Mouse (Mus musculus) heart, postnatal 0 days (tissue): Measurements from ENCODE around the gene Ano2. TPM values are rescaled to one million over a fixed set of nuclear protein-coding genes. Genes with fewer than 3 reads are reported as not detected.

ENCODE experiments used
- ATAC-seq: fragments of 200-750 bp; cut with Nextera tagmentation; 2 replicates; pipeline ENCODE4 v1.8.0; 2017; ENCODE audit warnings: low read depth, moderate number of reproducible peaks, moderate library complexity; ENCODE audit not compliant: insufficient read depth
- DNase-seq: peaks from one replicate; pipeline ENCODE4 v3.0.0-alpha.2; 2016; ENCODE audit warnings: low spot score
- H3K27ac ChIP-seq: fragments of 300-500 bp; sonication (generic); 2 replicates; pipeline ENCODE4 v1.5.1; 2014; ENCODE audit warnings: low read depth, mild to moderate bottlenecking
- H3K27me3 ChIP-seq: fragments of 300-500 bp; sonication (generic); 2 replicates; pipeline ENCODE4 v1.6.1; 2014; ENCODE audit warnings: low read length, mixed read lengths; ENCODE audit not compliant: control insufficient read depth, insufficient read depth
- H3K36me3 ChIP-seq: fragments of 300-500 bp; sonication (generic); replicated peaks from 2 replicates; pipeline ENCODE4 v1.6.1; 2014; ENCODE audit warnings: low read length, mixed read lengths; ENCODE audit not compliant: control insufficient read depth, insufficient read depth
- H3K4me1 ChIP-seq: fragments of 300-500 bp; sonication (generic); 2 replicates; pipeline ENCODE4 v1.6.1; 2014; ENCODE audit warnings: antibody characterized with exemption; ENCODE audit not compliant: control insufficient read depth, insufficient read depth
- H3K4me2 ChIP-seq: fragments of 300-500 bp; sonication (generic); 2 replicates; pipeline ENCODE4 v1.6.1; 2014; ENCODE audit warnings: low read depth, mild to moderate bottlenecking, low read length, moderate library complexity
- H3K4me3 ChIP-seq: fragments of 300-500 bp; sonication (generic); 2 replicates; pipeline ENCODE4 v1.5.1; 2014; ENCODE audit warnings: low read depth, low read length
- H3K9ac ChIP-seq: fragments of 300-500 bp; sonication (generic); replicated peaks from 2 replicates; pipeline ENCODE4 v1.6.1; 2014; ENCODE audit warnings: low read depth, low read length, mixed read lengths
- H3K9me3 ChIP-seq: fragments of 300-500 bp; sonication (generic); replicated peaks from 2 replicates; pipeline ENCODE4 v1.6.1; 2016; ENCODE audit warnings: low read length; ENCODE audit not compliant: control insufficient read depth
- CTCF ChIP-seq: IDR thresholded peaks from 2 replicates; pipeline ENCODE4 v1.5.1; 2016; ENCODE audit warnings: antibody characterized with exemption, control low read depth, low read depth
- EP300 ChIP-seq: IDR thresholded peaks from 2 replicates; pipeline ENCODE4 v1.6.1; 2016; ENCODE audit warnings: antibody characterized with exemption, low read depth
- WGBS: fragments of 180-500 bp; shearing (Covaris S2); extraction: QIAGEN DNeasy Blood & Tissue Kit; methylation state at CpG from one replicate; pipeline ENCODE4 v1.1.7; 2014; 5-methylcytosine and 5-hydroxymethylcytosine counted together
- polyA plus RNA-seq: library from polyadenylated mRNA; unstranded; fragments of >200 nt; fragmentation: Nextera tagmentation; extraction: Ambion mirVana; gene quantifications from 2 replicates; pipeline ENCODE4 v1.2.1, GENCODE M21; 2015
- total RNA-seq: library from RNA; depleted of rRNA; stranded (reverse); fragments of >200 nt; gene quantifications from 2 replicates; pipeline ENCODE4 v1.2.3, GENCODE M21; 2014; ENCODE audit warnings: low replicate concordance

Ano2 gene
- total and polyA plus RNA-seq, 2 experiments from 2014 or later = 2.7 TPM; not detected in 1

DNA sequence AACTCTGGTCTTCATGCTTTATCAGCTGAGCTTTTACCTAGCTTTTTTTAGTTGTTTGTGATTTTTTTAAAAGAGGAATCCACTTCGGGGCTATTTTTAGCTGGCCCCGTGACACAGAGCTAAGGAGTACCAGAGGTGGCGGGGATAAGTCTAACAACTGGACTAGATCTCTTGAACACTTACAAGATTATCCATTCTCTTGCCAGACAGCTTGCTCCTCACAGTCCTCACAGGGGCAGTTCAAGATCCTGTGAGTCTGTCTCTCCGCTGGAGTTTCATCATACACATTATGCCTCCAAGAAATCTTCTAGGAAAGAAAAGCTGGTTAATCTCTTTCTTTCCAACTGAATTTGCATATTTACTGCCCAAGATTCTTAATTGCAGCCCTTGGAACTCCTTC, 293.8 kb downstream of the Ano2 start:
- Histone ChIP-seq H3K9me3 (no peaks in the 10 kb centered on the region), H3K4me2 (no peak overlapping the region), H3K27me3 (no peaks in the 10 kb centered on the region), H3K36me3 (no peaks in the 10 kb centered on the region), H3K9ac (no peak overlapping the region), H3K4me3 (no peak overlapping the region), H3K27ac (no peak overlapping the region), H3K4me1 (no peaks in the 10 kb centered on the region)
- ATAC-seq (no peak), DNase-seq (no peak)
- 40% methylated on average over 4 of the region's 4 CpGs for WGBS
- no peak for TF ChIP-seq EP300
- no peak for TF ChIP-seq CTCF

DNA sequence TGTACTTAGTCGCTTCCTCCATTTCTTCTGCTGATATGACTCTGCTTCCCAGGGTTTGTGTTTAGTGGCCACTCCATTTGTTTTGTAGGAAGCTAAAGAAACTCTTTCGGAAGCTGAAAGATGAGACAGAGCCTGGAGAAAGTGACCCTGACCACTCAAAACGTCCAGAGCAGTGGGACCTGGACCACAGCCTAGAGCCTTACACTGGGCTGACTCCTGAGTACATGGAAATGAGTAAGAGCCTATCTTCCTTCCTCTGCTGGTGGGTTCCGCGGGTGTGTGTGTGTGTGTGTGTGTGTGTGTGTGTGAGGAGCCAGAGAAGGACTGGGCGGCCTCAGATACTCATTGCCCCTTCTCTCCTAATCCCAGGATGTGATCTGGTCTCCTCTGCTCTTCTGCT, 302.5 kb downstream of the Ano2 start:
- Histone ChIP-seq H3K9ac (no peak overlapping the region), H3K27me3 (no peaks in the 10 kb centered on the region), H3K27ac (no peak overlapping the region), H3K4me3 (no peak overlapping the region), H3K4me1 (no peaks in the 10 kb centered on the region), H3K4me2 (no peak overlapping the region), H3K36me3 (no peaks in the 10 kb centered on the region), H3K9me3 (no peaks in the 10 kb centered on the region)
- peak; percentile 47; the same call in 1 of the 2 replicates for ATAC-seq
- 29% methylated on average over 6 of the region's 6 CpGs for WGBS
- TF ChIP-seq CTCF = no peak
- no peak for TF ChIP-seq EP300
- peak; percentile 14 for DNase-seq

GRCm38 (mm10) chr6:126001797-126002196, 311.6 kb downstream of the Ano2 start:
- no peak overlapping the region for H3K4me3 ChIP-seq
- H3K27ac ChIP-seq = no peak overlapping the region
- no peak overlapping the region for H3K4me2 ChIP-seq
- 25% methylated on average over 2 of the region's 2 CpGs for WGBS
- H3K4me1 ChIP-seq = no peaks in the 10 kb centered on the region; the same call in 1 of the 2 replicates
- no peak for TF ChIP-seq CTCF
- TF ChIP-seq EP300 = no peak
- no peak for ATAC-seq
- H3K36me3 ChIP-seq = no peaks in the 10 kb centered on the region
- H3K9me3 ChIP-seq = no peaks in the 10 kb centered on the region
- no peaks in the 10 kb centered on the region for H3K27me3 ChIP-seq
- H3K9ac ChIP-seq = no peak overlapping the region
- no peak for DNase-seq

GRCm38 (mm10) chr6:126003002-126003742, 313.0 kb downstream of the Ano2 start:
- no peak overlapping the region for H3K9ac ChIP-seq
- H3K27me3 ChIP-seq = no peaks in the 10 kb centered on the region
- H3K4me2 ChIP-seq = no peak overlapping the region
- ATAC-seq (no peak; the same call in 1 of the 2 replicates), DNase-seq (no peak)
- no peak for TF ChIP-seq CTCF
- no peak overlapping the region for H3K4me3 ChIP-seq
- WGBS = 40% methylated on average over 4 of the region's 4 CpGs
- H3K27ac ChIP-seq = no peak overlapping the region
- H3K4me1 ChIP-seq = no peaks in the 10 kb centered on the region; the same call in 1 of the 2 replicates
- no peaks in the 10 kb centered on the region for H3K36me3 ChIP-seq
- no peaks in the 10 kb centered on the region for H3K9me3 ChIP-seq

- Histone ChIP-seq H3K4me2 (no peak overlapping the region), H3K9ac (no peak overlapping the region), H3K36me3 (no peaks in the 10 kb centered on the region), H3K4me3 (no peak overlapping the region), H3K4me1 (no peaks in the 10 kb centered on the region; the same call in 1 of the 2 replicates), H3K27me3 (no peaks in the 10 kb centered on the region), H3K27ac (no peak overlapping the region), H3K9me3 (no peaks in the 10 kb centered on the region)
- DNase-seq (no peak), ATAC-seq (no peak)
- no peak for TF ChIP-seq CTCF
- WGBS = 44% methylated on average over 6 of the region's 6 CpGs
Measured at GRCm38 (mm10) chr6:126006647-126007046, 316.4 kb downstream of the Ano2 start.

DNA sequence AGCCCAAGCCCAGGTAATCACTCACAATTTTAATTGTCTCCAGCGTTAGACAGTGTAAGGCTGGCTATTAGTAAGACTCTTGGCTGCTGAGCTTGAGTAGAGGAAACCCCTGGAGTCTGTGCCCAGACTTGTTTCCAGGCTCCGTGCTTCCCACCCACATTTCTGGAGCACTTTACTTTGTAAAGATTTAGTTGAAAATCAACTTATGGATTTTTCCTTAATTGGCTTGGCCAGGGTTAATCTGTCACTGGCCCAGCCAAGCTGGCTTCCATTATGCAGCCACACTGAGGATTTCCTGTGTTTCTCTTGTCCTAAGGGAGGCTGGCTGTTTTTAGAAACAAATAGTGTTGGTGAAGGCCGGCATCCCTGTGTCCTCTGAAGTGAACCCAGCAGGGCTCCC, 318.9 kb downstream of the Ano2 start:
- DNase-seq = no peak
- WGBS = 33% methylated on average over 3 of the region's 3 CpGs
- no peak overlapping the region for H3K4me2 ChIP-seq
- no peaks in the 10 kb centered on the region; the same call in 1 of the 2 replicates for H3K4me1 ChIP-seq
- no peaks in the 10 kb centered on the region for H3K36me3 ChIP-seq
- no peak for TF ChIP-seq EP300
- TF ChIP-seq CTCF = no peak
- no peak overlapping the region; the same call in 1 of the 2 replicates for H3K27ac ChIP-seq
- no peaks in the 10 kb centered on the region for H3K9me3 ChIP-seq
- H3K9ac ChIP-seq = no peak overlapping the region
- peak; percentile 24; the same call in 1 of the 2 replicates for ATAC-seq
- no peak overlapping the region for H3K4me3 ChIP-seq
- H3K27me3 ChIP-seq = no peaks in the 10 kb centered on the region
